Mouse (Mus musculus) myocyte (in vitro differentiated cells): ENCODE results near the gene Tmem82. TPM values are rescaled to one million over a fixed set of nuclear protein-coding genes. Genes with fewer than 3 reads are reported as not detected.

Experiments used
- H3K27me3 ChIP-seq: one replicate; pipeline ENCODE4 v1.6.1; 2011; ENCODE audit not compliant: control insufficient read depth, insufficient read depth, insufficient read length
- H3K36me3 ChIP-seq: one replicate; pipeline ENCODE4 v1.6.1; 2011; ENCODE audit not compliant: control insufficient read depth, insufficient read depth
- H3K4me2 ChIP-seq: one replicate; pipeline ENCODE4 v1.6.1; 2011; ENCODE audit warnings: low read depth, control low read depth
- H3K4me3 ChIP-seq: one replicate; pipeline ENCODE4 v1.5.1; 2011; ENCODE audit warnings: mild to moderate bottlenecking, control low read depth, moderate library complexity
- H3K79me2 ChIP-seq: one replicate; pipeline ENCODE4 v1.6.1; 2011; ENCODE audit not compliant: control insufficient read depth, insufficient read depth
- H3ac ChIP-seq: one replicate; pipeline ENCODE4 v1.6.1; 2011; ENCODE audit not compliant: control insufficient read depth, insufficient read length
- CEBPB ChIP-seq: IDR thresholded peaks from 2 replicates; pipeline ENCODE4 v1.6.1; 2011; ENCODE audit warnings: mild to moderate bottlenecking, moderate library complexity; ENCODE audit not compliant: poor library complexity, insufficient read depth, severe bottlenecking
- E2F4 ChIP-seq: IDR thresholded peaks from one replicate; pipeline ENCODE4 v1.6.1; 2011; ENCODE audit warnings: mild to moderate bottlenecking, control low read depth, moderate library complexity; ENCODE audit not compliant: insufficient read depth
- MAX ChIP-seq: IDR thresholded peaks from one replicate; pipeline ENCODE4 v1.6.1; 2011; ENCODE audit warnings: low read depth, mild to moderate bottlenecking, control low read depth
- MYOD1 ChIP-seq, 3 experiments: IDR thresholded peaks; one replicate each; pipeline ENCODE4 v1.6.1; 2011; ENCODE audit warnings: control low read depth in 2 of 3, low read depth in 2 of 3, mild to moderate bottlenecking in 2 of 3, moderate library complexity in 1 of 3; ENCODE audit not compliant: insufficient read length in 2 of 3, control insufficient read depth in 1 of 3
- MYOG ChIP-seq, 3 experiments: IDR thresholded peaks; one replicate each; pipeline ENCODE4 v1.6.1; 2011; ENCODE audit warnings: control low read depth in 2 of 3, low read depth in 2 of 3, mild to moderate bottlenecking in 2 of 3; ENCODE audit not compliant: insufficient read length in 2 of 3, control insufficient read depth in 1 of 3, insufficient read depth in 1 of 3
- POLR2A ChIP-seq: IDR thresholded peaks from one replicate; pipeline ENCODE4 v1.6.1; 2011; ENCODE audit warnings: low read depth, mild to moderate bottlenecking, control low read depth, moderate library complexity; ENCODE audit not compliant: insufficient read length
- POLR2AphosphoS2 ChIP-seq: IDR thresholded peaks from one replicate; pipeline ENCODE4 v1.6.1; 2011; ENCODE audit warnings: low read depth, control low read depth; ENCODE audit not compliant: insufficient read length
- REST ChIP-seq: IDR thresholded peaks from one replicate; pipeline ENCODE4 v1.6.1; 2011; ENCODE audit warnings: mild to moderate bottlenecking, control low read depth, moderate library complexity; ENCODE audit not compliant: insufficient read depth, insufficient read length
- SRF ChIP-seq: IDR thresholded peaks from one replicate; pipeline ENCODE4 v1.6.1; 2011; ENCODE audit warnings: low read depth; ENCODE audit not compliant: control insufficient read depth, insufficient read length
- TCF12 ChIP-seq: IDR thresholded peaks from one replicate; pipeline ENCODE4 v1.6.1; 2011; ENCODE audit warnings: mild to moderate bottlenecking, control low read depth; ENCODE audit not compliant: poor library complexity, insufficient read depth, severe bottlenecking
- TCF3 ChIP-seq: IDR thresholded peaks from one replicate; pipeline ENCODE4 v1.6.1; 2011; ENCODE audit warnings: low read depth, control low read depth; ENCODE audit not compliant: insufficient read length
- USF1 ChIP-seq: IDR thresholded peaks from one replicate; pipeline ENCODE4 v1.6.1; 2011; ENCODE audit warnings: low read depth, mild to moderate bottlenecking, control low read depth, moderate library complexity
- polyA plus RNA-seq: library from polyadenylated mRNA; unstranded; fragments of >200 nt; fragmentation: generic; extraction: Trizol; gene quantifications from one replicate; pipeline ENCODE4 v1.2.1, GENCODE M21; 2012; ENCODE audit warnings: missing spikeins

Tmem82 gene
- 0.02 TPM for polyA plus RNA-seq

DNA sequence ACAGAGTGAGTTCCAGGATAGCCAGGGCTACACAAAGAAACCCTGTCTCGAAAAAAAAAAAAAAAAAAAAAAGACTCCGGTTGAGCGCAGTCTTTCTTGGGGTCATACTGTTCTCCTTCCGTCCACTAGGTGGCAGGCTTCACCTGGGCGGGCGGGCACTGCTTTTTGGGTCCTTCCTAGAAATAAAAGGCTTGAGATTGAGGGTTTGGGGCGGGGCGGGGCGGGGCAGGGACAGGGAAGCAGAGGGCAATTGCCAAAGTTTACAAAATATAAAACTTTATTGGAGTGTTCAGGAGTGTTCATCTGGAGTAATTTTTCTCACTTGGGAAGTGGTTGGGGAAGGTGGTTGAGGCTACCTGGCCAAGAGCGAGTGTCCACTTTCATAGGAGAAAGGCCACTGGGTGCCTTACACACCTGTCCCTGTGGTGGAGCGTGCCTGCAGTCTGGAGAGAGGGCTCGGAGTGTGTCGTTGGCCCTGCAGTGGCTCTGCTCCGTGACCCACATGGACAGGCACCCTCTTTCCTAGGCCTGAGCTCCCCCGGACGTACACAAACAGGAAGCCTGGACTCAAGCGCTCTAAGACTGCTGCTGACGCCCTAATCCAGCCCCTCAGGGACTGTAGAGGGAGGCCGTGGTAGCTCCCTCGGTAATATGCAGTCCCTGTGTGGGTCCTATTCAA lies at the start of gene Tmem82:
Tmem82 (minus strand) TSS at position 69 of the 679 bp plus-strand sequence.
- no peak for TF ChIP-seq REST
- TF ChIP-seq TCF12, result no peak
- no peak for TF ChIP-seq MAX
- no peak for TF ChIP-seq E2F4
- no peak for TF ChIP-seq SRF
- no peak for TF ChIP-seq POLR2AphosphoS2
- no peak for TF ChIP-seq TCF3
- TF ChIP-seq MYOD1 (IDR thresholded peaks at IDR 0.05; ENCODE audit: control insufficient read depth in 1 of 3, insufficient read length in 2 of 3, low read depth in 2 of 3), result no peak
- no peak for TF ChIP-seq MYOG (IDR thresholded peaks at IDR 0.05; ENCODE audit: control insufficient read depth in 1 of 3, insufficient read depth in 1 of 3, insufficient read length in 2 of 3, low read depth in 2 of 3)
- no peak for TF ChIP-seq CEBPB
- no peak for TF ChIP-seq USF1
- no peak for TF ChIP-seq POLR2A
- no peaks in the 10 kb centered on the region for H3K79me2 ChIP-seq
- no peaks in the 10 kb centered on the region for H3K27me3 ChIP-seq
- no peak within 1 kb of the TSS for H3K4me3 ChIP-seq
- H3K36me3 ChIP-seq, result no peaks in the 10 kb centered on the region
- no peak within 1 kb of the TSS for H3K4me2 ChIP-seq
- no peak within 1 kb of the TSS for H3ac ChIP-seq

- H3K4me2 ChIP-seq, result peak within 1 kb of the TSS; percentile 92
- H3K79me2 ChIP-seq, result peaks cover 12% of the 10 kb centered on the region
- peak within 1 kb of the TSS; percentile 57 for H3ac ChIP-seq
- no peaks in the 10 kb centered on the region for H3K27me3 ChIP-seq
- no peak for TF ChIP-seq MAX
- no peak for TF ChIP-seq POLR2A
- H3K4me3 ChIP-seq, result peak within 1 kb of the TSS; percentile 52
- H3K36me3 ChIP-seq, result no peaks in the 10 kb centered on the region
Observed at GRCm38 (mm10) chr4:141664799-141665198, 46.4 kb upstream of the Tmem82 start, which contains the start of gene Plekhm2. Plekhm2 (minus strand) TSS chr4:141664899.

DNA sequence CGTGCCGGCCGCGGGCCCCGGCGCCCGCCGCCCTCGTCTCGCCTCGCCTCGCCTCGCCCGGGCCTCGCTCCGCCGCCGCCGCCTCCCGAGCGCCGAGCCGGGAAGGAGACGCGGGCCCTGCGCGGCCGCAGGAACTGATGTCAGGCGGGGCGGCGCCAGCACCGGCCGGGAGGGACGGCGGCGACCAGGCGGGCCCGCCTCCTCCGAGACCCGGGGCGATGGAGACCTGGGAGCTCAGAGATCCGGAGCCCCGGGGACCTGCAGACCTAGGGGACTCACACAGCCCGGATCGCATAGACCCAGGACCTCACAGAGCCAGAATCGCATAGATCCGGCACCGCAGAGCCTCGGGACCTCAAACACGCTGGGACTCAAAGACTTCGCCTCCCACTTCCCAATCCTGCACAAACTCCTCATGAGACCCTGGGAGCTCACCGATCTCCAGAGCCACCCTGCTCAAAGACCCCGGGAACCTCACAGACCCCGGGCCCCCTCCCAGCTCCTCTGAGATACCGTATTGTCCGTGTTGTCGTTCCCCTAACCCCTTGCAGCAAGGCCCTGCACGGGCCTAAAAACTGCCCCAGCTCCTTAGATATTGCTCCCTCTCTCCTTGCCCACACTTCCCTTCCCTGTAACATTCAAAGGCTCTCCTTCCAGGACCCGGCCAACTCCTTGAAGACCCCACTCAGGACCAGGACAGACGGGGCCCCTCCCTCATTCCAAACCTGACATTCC lies 45.7 kb upstream of the Tmem82 start:
- Histone ChIP-seq H3K36me3 (no peaks in the 10 kb centered on the region), H3K4me2 (peak overlapping the region; percentile 92), H3K4me3 (peak overlapping the region; percentile 52), H3K79me2 (peaks cover 12% of the 10 kb centered on the region), H3K27me3 (no peaks in the 10 kb centered on the region), H3ac (peak overlapping the region; percentile 57)
- no peak for TF ChIP-seq MYOG (IDR thresholded peaks at IDR 0.05; ENCODE audit: control insufficient read depth in 1 of 3, insufficient read depth in 1 of 3, insufficient read length in 2 of 3, low read depth in 2 of 3)
- no peak for TF ChIP-seq SRF
- peak; percentile 81 for TF ChIP-seq POLR2A
- no peak for TF ChIP-seq TCF12
- TF ChIP-seq USF1, result no peak
- TF ChIP-seq MYOD1 (IDR thresholded peaks at IDR 0.05; ENCODE audit: control insufficient read depth in 1 of 3, insufficient read length in 2 of 3, low read depth in 2 of 3), result peak in 1 of 3 experiments; percentile 4
- peak; percentile 45 for TF ChIP-seq POLR2AphosphoS2

GRCm38 (mm10) chr4:141663122-141663931 lies 44.9 kb upstream of the Tmem82 start:
- H3K4me2 ChIP-seq, result peak overlapping the region; percentile 78
- no peaks in the 10 kb centered on the region for H3K36me3 ChIP-seq
- H3ac ChIP-seq, result peak overlapping the region; percentile 57
- H3K79me2 ChIP-seq, result peaks cover 12% of the 10 kb centered on the region
- TF ChIP-seq USF1 (no peak), MYOG (IDR thresholded peaks at IDR 0.05; ENCODE audit: control insufficient read depth in 1 of 3, insufficient read depth in 1 of 3, insufficient read length in 2 of 3, low read depth in 2 of 3) (peak in 1 of 3 experiments; percentile 19), POLR2AphosphoS2 (no peak)
- H3K4me3 ChIP-seq, result peak overlapping the region; percentile 52
- H3K27me3 ChIP-seq, result no peaks in the 10 kb centered on the region

DNA sequence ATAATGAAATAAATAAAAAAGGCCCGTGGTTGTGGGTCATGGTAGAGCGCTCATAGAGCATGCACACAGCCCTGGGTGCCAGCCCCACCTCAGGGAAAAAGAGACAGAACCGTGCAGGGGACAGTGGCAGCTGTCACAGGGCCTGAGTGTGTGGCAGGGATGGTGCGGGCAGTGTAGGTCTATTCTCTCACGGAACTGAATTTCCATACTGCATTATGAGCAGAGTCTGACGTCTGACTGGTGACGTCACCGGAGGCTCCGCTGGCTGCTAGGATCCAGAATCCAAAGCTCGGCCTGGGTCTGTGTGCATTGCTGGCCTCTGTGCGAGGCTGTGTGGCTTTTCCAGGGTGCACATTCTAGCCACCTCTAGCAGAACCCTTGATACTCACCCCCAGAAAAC lies 42.5 kb upstream of the Tmem82 start:
- Histone ChIP-seq H3K4me3 (no peak overlapping the region), H3K36me3 (no peaks in the 10 kb centered on the region), H3K79me2 (peaks cover 12% of the 10 kb centered on the region), H3K4me2 (no peak overlapping the region), H3K27me3 (no peaks in the 10 kb centered on the region), H3ac (no peak overlapping the region)
- no peak for TF ChIP-seq POLR2A
- TF ChIP-seq MYOG (IDR thresholded peaks at IDR 0.05; ENCODE audit: control insufficient read depth in 1 of 3, insufficient read depth in 1 of 3, insufficient read length in 2 of 3, low read depth in 2 of 3), result no peak
- TF ChIP-seq TCF3, result no peak
- TF ChIP-seq CEBPB, result no peak
- no peak for TF ChIP-seq SRF
- TF ChIP-seq MYOD1 (IDR thresholded peaks at IDR 0.05; ENCODE audit: control insufficient read depth in 1 of 3, insufficient read length in 2 of 3, low read depth in 2 of 3), result no peak
- TF ChIP-seq USF1, result no peak
- TF ChIP-seq TCF12, result no peak
- TF ChIP-seq MAX, result no peak
- TF ChIP-seq REST, result no peak
